Mouse (Mus musculus): ENCODE measurements around the gene Lsp1. TPM values are rescaled to one million over a fixed set of nuclear protein-coding genes. Genes with fewer than 3 reads are reported as not detected.

The Lsp1 gene
- total RNA-seq, 1 experiment: 13.7 TPM

DNA sequence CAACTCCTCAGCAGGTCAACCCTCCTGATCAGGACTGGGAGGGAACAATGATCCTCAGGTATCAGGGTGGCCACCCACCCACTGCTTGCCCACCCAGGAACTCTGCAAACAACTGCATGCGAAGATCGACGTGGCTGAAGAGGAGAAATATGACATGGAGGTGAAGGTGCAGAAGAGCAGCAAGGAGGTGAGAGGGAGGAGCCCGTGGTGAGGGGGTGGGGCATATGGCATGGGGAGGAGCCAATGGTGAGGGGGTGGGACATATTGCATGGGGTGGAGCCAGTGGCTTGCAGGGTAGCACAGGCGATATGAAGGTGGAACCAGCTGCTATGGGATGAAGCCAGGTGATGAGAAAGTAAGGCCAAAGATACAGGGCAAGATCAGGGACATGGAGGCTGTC is 17.1 kb upstream of the Lsp1 start:
- no peak overlapping the region for H3K27ac ChIP-seq (ENCODE audit: insufficient read depth, low read depth, low read length, poor library complexity, severe bottlenecking)
- TF ChIP-seq ZNF384 (IDR thresholded peaks at IDR 0.05; ENCODE audit: low read depth, low read length) (no peak), ZC3H11A (IDR thresholded peaks at IDR 0.05; ENCODE audit: borderline replicate concordance, low read depth, low read length) (no peak), CHD2 (IDR thresholded peaks at IDR 0.05; ENCODE audit: low read depth, low read length) (no peak), HCFC1 (IDR thresholded peaks at IDR 0.05; ENCODE audit: borderline replicate concordance, insufficient read depth, low read length) (no peak), MAFK (IDR thresholded peaks at IDR 0.05; ENCODE audit: insufficient read depth, low read depth, low read length) (no peak)
- in situ Hi-C loops (cut with MboI; ENCODE audit: low sequenced_read_pairs in 2 of 2, unreplicated experiment in 2 of 2): no loop called here

DNA sequence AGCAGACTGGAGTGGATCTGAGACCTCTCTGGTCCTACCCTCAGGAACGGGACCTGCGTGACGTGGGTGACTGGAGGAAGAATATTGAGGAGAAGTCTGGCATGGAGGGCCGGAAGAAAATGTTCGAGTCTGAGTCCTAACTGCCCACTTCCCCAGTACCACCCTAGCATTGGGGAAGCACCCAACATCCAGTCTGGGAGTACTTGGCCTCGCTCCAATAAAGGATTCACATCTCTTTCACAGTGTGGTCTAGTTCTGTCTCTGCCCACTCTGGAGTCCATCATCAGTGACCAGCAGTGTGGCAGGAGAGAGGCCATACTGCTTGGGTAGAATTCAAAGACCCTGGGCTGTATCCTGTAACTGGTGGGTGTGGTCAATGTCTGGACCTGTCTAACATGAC is 16.4 kb upstream of the Lsp1 start:
- H3K4me3 ChIP-seq (ENCODE audit: insufficient read depth in 1 of 2, low read depth in 1 of 2, low read length in 2 of 2, poor library complexity in 1 of 2, severe bottlenecking in 1 of 2): no peak overlapping the region
- H3K9ac ChIP-seq (ENCODE audit: insufficient read depth, low read depth, low read length, poor library complexity, severe bottlenecking): no peak overlapping the region
- DNase-seq (ENCODE audit: low read depth, low spot score): no peak
- no peak overlapping the region for H3K27ac ChIP-seq (ENCODE audit: insufficient read depth, low read depth, low read length, poor library complexity, severe bottlenecking)
- no peak for TF ChIP-seq CHD2 (IDR thresholded peaks at IDR 0.05; ENCODE audit: low read depth, low read length)
- TF ChIP-seq ZNF384 (IDR thresholded peaks at IDR 0.05; ENCODE audit: low read depth, low read length): no peak
- TF ChIP-seq ZC3H11A (IDR thresholded peaks at IDR 0.05; ENCODE audit: borderline replicate concordance, low read depth, low read length): no peak
- TF ChIP-seq HCFC1 (IDR thresholded peaks at IDR 0.05; ENCODE audit: borderline replicate concordance, insufficient read depth, low read length): no peak
- no peak for TF ChIP-seq MAFK (IDR thresholded peaks at IDR 0.05; ENCODE audit: insufficient read depth, low read depth, low read length)
- no peaks in the 10 kb centered on the region for H3K9me3 ChIP-seq (ENCODE audit: control insufficient read depth, insufficient read depth, low read depth, low read length)
- no peaks in the 10 kb centered on the region for H3K36me3 ChIP-seq (ENCODE audit: control insufficient read depth, insufficient read depth, low read length, poor library complexity, severe bottlenecking)
- H3K4me1 ChIP-seq (ENCODE audit: control insufficient read depth in 2 of 2, insufficient read depth in 2 of 2, low read length in 2 of 2, poor library complexity in 1 of 2): peaks cover 0 to 1% of the 10 kb centered on the region in 2 experiments; a peak in 1 of 4 replicates
- in situ Hi-C loops (cut with MboI; ENCODE audit: low sequenced_read_pairs in 2 of 2, unreplicated experiment in 2 of 2): no loop called here

More for the DNA sequence above, 17.1 kb upstream of the Lsp1 start:
- Histone ChIP-seq H3K9ac (ENCODE audit: insufficient read depth, low read depth, low read length, poor library complexity, severe bottlenecking) (no peak overlapping the region), H3K36me3 (ENCODE audit: control insufficient read depth, insufficient read depth, low read length, poor library complexity, severe bottlenecking) (no peaks in the 10 kb centered on the region), H3K4me3 (ENCODE audit: insufficient read depth in 1 of 2, low read depth in 1 of 2, low read length in 2 of 2, poor library complexity in 1 of 2, severe bottlenecking in 1 of 2) (no peak overlapping the region), H3K9me3 (ENCODE audit: control insufficient read depth, insufficient read depth, low read depth, low read length) (no peaks in the 10 kb centered on the region), H3K4me1 (ENCODE audit: control insufficient read depth in 2 of 2, insufficient read depth in 2 of 2, low read length in 2 of 2, poor library complexity in 1 of 2) (peaks cover 0 to 1% of the 10 kb centered on the region in 2 experiments; a peak in 1 of 4 replicates)
- no peak for DNase-seq (ENCODE audit: low read depth, low spot score)

DNA sequence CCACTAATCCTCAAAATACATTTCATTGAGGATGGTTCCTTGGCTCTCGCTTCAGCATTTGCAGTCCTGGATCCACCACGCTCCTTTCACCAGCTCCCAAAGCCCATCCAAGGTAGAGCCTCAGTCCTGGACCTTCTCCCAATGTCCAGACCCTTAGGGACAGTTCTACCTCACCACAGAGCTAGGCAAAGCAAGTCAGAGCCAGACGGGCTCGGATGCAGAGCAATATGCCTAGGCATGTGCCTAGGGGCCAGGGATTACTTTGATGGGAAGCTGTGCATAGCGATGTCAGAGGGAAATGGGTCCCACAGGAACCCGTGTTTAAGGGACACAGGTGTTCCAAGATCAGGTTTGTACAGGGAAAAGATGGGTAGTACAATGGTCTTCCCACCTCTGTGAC is 15.3 kb upstream of the Lsp1 start:
- Histone ChIP-seq H3K9ac (ENCODE audit: insufficient read depth, low read depth, low read length, poor library complexity, severe bottlenecking) (no peak overlapping the region; the same call in 1 of the 2 replicates), H3K4me3 (ENCODE audit: insufficient read depth in 1 of 2, low read depth in 1 of 2, low read length in 2 of 2, poor library complexity in 1 of 2, severe bottlenecking in 1 of 2) (no peak overlapping the region), H3K36me3 (ENCODE audit: control insufficient read depth, insufficient read depth, low read length, poor library complexity, severe bottlenecking) (no peaks in the 10 kb centered on the region), H3K9me3 (ENCODE audit: control insufficient read depth, insufficient read depth, low read depth, low read length) (no peaks in the 10 kb centered on the region), H3K27ac (ENCODE audit: insufficient read depth, low read depth, low read length, poor library complexity, severe bottlenecking) (no peak overlapping the region), H3K4me1 (ENCODE audit: control insufficient read depth in 2 of 2, insufficient read depth in 2 of 2, low read length in 2 of 2, poor library complexity in 1 of 2) (peaks cover 0 to 1% of the 10 kb centered on the region in 2 experiments; a peak in 1 of 4 replicates)
- no peak for DNase-seq (ENCODE audit: low read depth, low spot score)
- in situ Hi-C loops (cut with MboI; ENCODE audit: low sequenced_read_pairs in 2 of 2, unreplicated experiment in 2 of 2): no loop called here
- TF ChIP-seq MAFK (IDR thresholded peaks at IDR 0.05; ENCODE audit: insufficient read depth, low read depth, low read length) (no peak), ZC3H11A (IDR thresholded peaks at IDR 0.05; ENCODE audit: borderline replicate concordance, low read depth, low read length) (no peak), HCFC1 (IDR thresholded peaks at IDR 0.05; ENCODE audit: borderline replicate concordance, insufficient read depth, low read length) (no peak), ZNF384 (IDR thresholded peaks at IDR 0.05; ENCODE audit: low read depth, low read length) (no peak), CHD2 (IDR thresholded peaks at IDR 0.05; ENCODE audit: low read depth, low read length) (no peak)

DNA sequence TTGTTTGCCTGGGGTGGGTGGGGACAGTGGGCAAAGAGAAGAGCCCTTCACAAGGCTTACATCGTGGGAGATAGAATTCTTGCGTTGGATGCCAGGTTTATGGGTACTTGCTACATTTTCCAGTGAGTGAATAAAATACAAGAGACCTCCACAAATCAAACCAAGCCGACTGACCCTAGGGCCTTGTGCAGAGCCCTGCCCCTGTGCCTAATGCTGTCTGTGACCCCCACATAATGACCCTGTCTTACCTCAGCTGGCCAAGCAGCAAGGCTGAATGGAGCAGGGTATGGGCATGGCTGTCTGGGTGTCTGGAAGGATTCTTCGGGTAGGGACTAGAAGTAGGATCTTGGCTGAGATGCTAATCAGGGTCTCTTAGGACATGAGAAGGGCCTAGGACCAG is 14.3 kb upstream of the Lsp1 start:
- Histone ChIP-seq H3K4me1 (ENCODE audit: control insufficient read depth in 2 of 2, insufficient read depth in 2 of 2, low read length in 2 of 2, poor library complexity in 1 of 2) (peaks cover 0 to 1% of the 10 kb centered on the region in 2 experiments; a peak in 1 of 4 replicates), H3K4me3 (ENCODE audit: insufficient read depth in 1 of 2, low read depth in 1 of 2, low read length in 2 of 2, poor library complexity in 1 of 2, severe bottlenecking in 1 of 2) (no peak overlapping the region), H3K27ac (ENCODE audit: insufficient read depth, low read depth, low read length, poor library complexity, severe bottlenecking) (no peak overlapping the region), H3K9me3 (ENCODE audit: control insufficient read depth, insufficient read depth, low read depth, low read length) (no peaks in the 10 kb centered on the region), H3K9ac (ENCODE audit: insufficient read depth, low read depth, low read length, poor library complexity, severe bottlenecking) (no peak overlapping the region), H3K36me3 (ENCODE audit: control insufficient read depth, insufficient read depth, low read length, poor library complexity, severe bottlenecking) (no peaks in the 10 kb centered on the region)
- TF ChIP-seq ZC3H11A (IDR thresholded peaks at IDR 0.05; ENCODE audit: borderline replicate concordance, low read depth, low read length): no peak
- no peak for TF ChIP-seq ZNF384 (IDR thresholded peaks at IDR 0.05; ENCODE audit: low read depth, low read length)
- TF ChIP-seq MAFK (IDR thresholded peaks at IDR 0.05; ENCODE audit: insufficient read depth, low read depth, low read length): no peak
- TF ChIP-seq CHD2 (IDR thresholded peaks at IDR 0.05; ENCODE audit: low read depth, low read length): no peak
- TF ChIP-seq HCFC1 (IDR thresholded peaks at IDR 0.05; ENCODE audit: borderline replicate concordance, insufficient read depth, low read length): no peak
- no peak for DNase-seq (ENCODE audit: low read depth, low spot score)
- in situ Hi-C loops (cut with MboI; ENCODE audit: low sequenced_read_pairs in 2 of 2, unreplicated experiment in 2 of 2): no loop called here

All from ES-E14 (cell line).